Mouse (Mus musculus) urinary bladder, postnatal 25 days (tissue): ENCODE measurements around the gene Magi2.
A peak's percentile ranks its signal among the peaks of the same experiment; 100 is the strongest.

Source experiments
- DNase-seq: peaks from one replicate; pipeline ENCODE4 v3.0.0; 2022; ENCODE audit warnings: low spot score

The Magi2 gene

GRCm38 (mm10) chr5:20654766-20655472 lies 1428.1 kb downstream of the Magi2 start:
- no peak for DNase-seq

GRCm38 (mm10) chr5:20657056-20657455 lies 1430.2 kb downstream of the Magi2 start:
- DNase-seq, result no peak

GRCm38 (mm10) chr5:20667601-20668000 lies 1440.8 kb downstream of the Magi2 start:
- DNase-seq, result no peak

GRCm38 (mm10) chr5:20668736-20669355 lies 1442.0 kb downstream of the Magi2 start:
- no peak for DNase-seq

GRCm38 (mm10) chr5:20669456-20669855 lies 1442.6 kb downstream of the Magi2 start:
- no peak for DNase-seq

- DNase-seq, result no peak
Measured at GRCm38 (mm10) chr5:20671826-20672225, 1445.0 kb downstream of the Magi2 start.

- DNase-seq, result peak; percentile 11
Measured at GRCm38 (mm10) chr5:20674523-20674922, 1447.7 kb downstream of the Magi2 start.

- no peak for DNase-seq
Measured at GRCm38 (mm10) chr5:20675163-20675665, 1448.4 kb downstream of the Magi2 start.

GRCm38 (mm10) chr5:20676193-20676871 lies 1449.5 kb downstream of the Magi2 start:
- DNase-seq, result no peak

- no peak for DNase-seq
Measured at GRCm38 (mm10) chr5:20677246-20677645, 1450.4 kb downstream of the Magi2 start.

GRCm38 (mm10) chr5:20678573-20678972 lies 1451.7 kb downstream of the Magi2 start:
- DNase-seq, result no peak

- DNase-seq, result no peak
Measured at GRCm38 (mm10) chr5:20679920-20680319, 1453.1 kb downstream of the Magi2 start.

- no peak for DNase-seq
Measured at GRCm38 (mm10) chr5:20680833-20681530, 1454.1 kb downstream of the Magi2 start.

- DNase-seq, result no peak
Measured at GRCm38 (mm10) chr5:20681660-20682059, 1454.8 kb downstream of the Magi2 start.

- no peak for DNase-seq
Measured at GRCm38 (mm10) chr5:20682208-20682607, 1455.4 kb downstream of the Magi2 start.

- no peak for DNase-seq
Measured at GRCm38 (mm10) chr5:20684112-20684511, 1457.3 kb downstream of the Magi2 start.

- no peak for DNase-seq
Measured at GRCm38 (mm10) chr5:20692230-20692629, 1465.4 kb downstream of the Magi2 start.

GRCm38 (mm10) chr5:20699116-20699515 lies 1472.3 kb downstream of the Magi2 start:
- DNase-seq, result no peak

- peak; percentile 73 for DNase-seq
Measured at GRCm38 (mm10) chr5:20701483-20702421, 1474.9 kb downstream of the Magi2 start.

- DNase-seq, result peak; percentile 26
Measured at GRCm38 (mm10) chr5:20702480-20703303, 1475.9 kb downstream of the Magi2 start.
